Mouse (Mus musculus) heart, embryonic 13.5 days (tissue): ENCODE measurements at regions not wholly inside any gene's neighbourhood (a gene's known extent, or its start where the extent isn't known, plus 50 kb on each side); places are given as distances from the start of the nearest gene placed in this dataset.

Source experiments
- ATAC-seq: fragments of 200-750 bp; cut with Nextera tagmentation; 2 replicates; pipeline ENCODE4 v1.8.0; 2017; ENCODE audit warnings: moderate TSS enrichment; ENCODE audit not compliant: insufficient number of reproducible peaks, low FRiP score, low TSS enrichment; ENCODE audit errors: extremely low read depth
- H3K27ac ChIP-seq: fragments of 300-500 bp; sonication (generic); replicated peaks from 2 replicates; pipeline ENCODE4 v1.5.1; 2015; ENCODE audit warnings: moderate library complexity, mild to moderate bottlenecking, inconsistent platforms
- H3K27me3 ChIP-seq: fragments of 300-500 bp; sonication (generic); replicated peaks from 2 replicates; pipeline ENCODE4 v1.6.1; 2015; ENCODE audit warnings: mild to moderate bottlenecking, inconsistent platforms
- H3K36me3 ChIP-seq: fragments of 300-500 bp; sonication (generic); 2 replicates; pipeline ENCODE4 v1.6.1; 2015; ENCODE audit warnings: mild to moderate bottlenecking, inconsistent platforms
- H3K4me1 ChIP-seq: fragments of 300-500 bp; sonication (generic); 2 replicates; pipeline ENCODE4 v1.6.1; 2015; ENCODE audit warnings: inconsistent platforms
- H3K4me2 ChIP-seq: fragments of 300-500 bp; sonication (generic); 2 replicates; pipeline ENCODE4 v1.6.1; 2015; ENCODE audit warnings: inconsistent platforms, mild to moderate bottlenecking, moderate library complexity
- H3K4me3 ChIP-seq: fragments of 300-500 bp; sonication (generic); 2 replicates; pipeline ENCODE4 v1.5.1; 2015; ENCODE audit warnings: moderate library complexity, mild to moderate bottlenecking, inconsistent platforms
- H3K9ac ChIP-seq: fragments of 300-500 bp; sonication (generic); 2 replicates; pipeline ENCODE4 v1.6.1; 2015; ENCODE audit warnings: inconsistent platforms, mild to moderate bottlenecking, moderate library complexity
- H3K9me3 ChIP-seq: fragments of 300-500 bp; sonication (generic); 2 replicates; pipeline ENCODE4 v1.6.1; 2016; ENCODE audit warnings: inconsistent platforms
- WGBS: fragments of 180-500 bp; shearing (Covaris S2); methylation state at CpG from one replicate; pipeline ENCODE4 v1.1.7; 2015; ENCODE audit warnings: mixed read lengths; 5-methylcytosine and 5-hydroxymethylcytosine counted together

- ATAC-seq: no peak
- Histone ChIP-seq H3K27me3 (no peaks in the 10 kb centered on the region), H3K4me2 (no peak overlapping the region), H3K9ac (no peak overlapping the region), H3K36me3 (no peaks in the 10 kb centered on the region), H3K27ac (no peak overlapping the region), H3K9me3 (no peaks in the 10 kb centered on the region), H3K4me3 (no peak overlapping the region), H3K4me1 (peaks cover 4% of the 10 kb centered on the region)
These were observed 608.7 kb downstream of the Hs3st4 start for GRCm38 (mm10) chr7:124591369-124591768.

- Histone ChIP-seq H3K9ac (no peak overlapping the region), H3K27ac (no peak overlapping the region; the same call in 1 of the 2 replicates)
- ATAC-seq: no peak
These were observed 610.8 kb downstream of the Hs3st4 start for GRCm38 (mm10) chr7:124593462-124593861.

GRCm38 (mm10) chr7:124600767-124601166 lies 618.1 kb downstream of the Hs3st4 start:
- WGBS: 87% methylated on average over 6 of the region's 6 CpGs
- no peaks in the 10 kb centered on the region for H3K4me1 ChIP-seq
- no peak overlapping the region for H3K9ac ChIP-seq
- H3K9me3 ChIP-seq: no peaks in the 10 kb centered on the region
- no peaks in the 10 kb centered on the region for H3K36me3 ChIP-seq
- no peak for ATAC-seq
- no peak overlapping the region for H3K4me3 ChIP-seq
- H3K4me2 ChIP-seq: no peak overlapping the region
- no peaks in the 10 kb centered on the region for H3K27me3 ChIP-seq
- H3K27ac ChIP-seq: no peak overlapping the region

More at GRCm38 (mm10) chr7:124593462-124593861, 610.8 kb downstream of the Hs3st4 start:
- no peaks in the 10 kb centered on the region for H3K27me3 ChIP-seq
- H3K9me3 ChIP-seq: no peaks in the 10 kb centered on the region
- no peak overlapping the region for H3K4me3 ChIP-seq
- no peak overlapping the region for H3K4me2 ChIP-seq
- H3K4me1 ChIP-seq: peaks cover 4% of the 10 kb centered on the region
- no peaks in the 10 kb centered on the region for H3K36me3 ChIP-seq

GRCm38 (mm10) chr7:124604581-124604980 lies 621.9 kb downstream of the Hs3st4 start:
- Histone ChIP-seq H3K36me3 (no peaks in the 10 kb centered on the region), H3K9ac (no peak overlapping the region), H3K4me2 (no peak overlapping the region), H3K27me3 (no peaks in the 10 kb centered on the region), H3K4me1 (no peaks in the 10 kb centered on the region), H3K9me3 (no peaks in the 10 kb centered on the region), H3K27ac (no peak overlapping the region), H3K4me3 (no peak overlapping the region)
- WGBS: 69% methylated on average over 2 of the region's 2 CpGs
- no peak for ATAC-seq

DNA sequence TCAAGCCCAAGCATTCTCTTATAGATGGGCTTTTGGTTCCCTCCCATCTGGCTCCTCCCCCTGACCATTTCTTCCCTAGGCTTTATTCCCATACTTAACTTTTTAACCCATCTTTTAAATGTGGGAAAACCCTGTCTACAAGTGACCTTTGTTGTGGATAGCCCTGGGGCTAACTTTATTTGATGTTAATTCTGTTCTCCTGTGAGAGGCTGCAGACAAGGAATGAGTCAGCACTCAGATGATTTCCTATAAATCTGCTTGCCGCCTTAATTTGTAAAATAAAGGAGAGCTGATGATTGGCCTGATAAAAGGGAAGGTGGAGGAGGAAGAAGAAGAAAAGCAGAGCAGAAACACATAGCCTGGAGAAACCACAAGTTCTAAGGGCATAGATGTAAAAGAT lies 623.3 kb downstream of the Hs3st4 start:
- Histone ChIP-seq H3K4me1 (no peaks in the 10 kb centered on the region), H3K27ac (no peak overlapping the region), H3K27me3 (no peaks in the 10 kb centered on the region), H3K9me3 (no peaks in the 10 kb centered on the region), H3K36me3 (no peaks in the 10 kb centered on the region), H3K4me3 (no peak overlapping the region), H3K9ac (no peak overlapping the region), H3K4me2 (no peak overlapping the region)
- WGBS: 65% methylated on average over 1 of the region's 1 CpGs
- no peak for ATAC-seq

DNA sequence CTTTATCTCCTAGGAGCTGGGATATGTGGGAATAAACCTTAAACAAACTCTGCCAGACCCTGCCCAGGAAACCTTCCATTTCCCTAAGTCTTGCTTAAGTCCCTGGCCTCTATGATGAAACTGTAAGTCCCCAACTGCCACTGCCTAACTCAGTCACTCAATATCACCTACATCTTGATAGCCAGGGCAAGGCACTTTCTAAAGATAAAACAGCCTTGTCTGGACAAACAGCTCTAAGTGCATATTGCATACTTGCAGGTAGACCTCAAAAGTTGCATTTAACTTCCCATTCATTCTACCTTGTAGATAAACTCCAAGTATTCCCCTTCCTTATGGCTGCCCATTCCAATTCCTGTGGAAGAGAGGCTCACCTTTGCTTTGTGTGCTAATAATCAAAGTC lies 624.4 kb downstream of the Hs3st4 start:
- no peaks in the 10 kb centered on the region for H3K36me3 ChIP-seq
- no peaks in the 10 kb centered on the region for H3K4me1 ChIP-seq
- no peak for ATAC-seq
- H3K27me3 ChIP-seq: no peaks in the 10 kb centered on the region
- H3K4me3 ChIP-seq: no peak overlapping the region
- no peak overlapping the region for H3K4me2 ChIP-seq
- H3K9me3 ChIP-seq: no peaks in the 10 kb centered on the region
- no peak overlapping the region for H3K9ac ChIP-seq
- no peak overlapping the region for H3K27ac ChIP-seq

GRCm38 (mm10) chr7:124610437-124610836 lies 627.8 kb downstream of the Hs3st4 start:
- Histone ChIP-seq H3K9me3 (no peaks in the 10 kb centered on the region), H3K9ac (no peak overlapping the region), H3K36me3 (no peaks in the 10 kb centered on the region), H3K4me2 (no peak overlapping the region), H3K4me1 (no peaks in the 10 kb centered on the region), H3K4me3 (no peak overlapping the region), H3K27me3 (no peaks in the 10 kb centered on the region), H3K27ac (no peak overlapping the region)
- no peak for ATAC-seq
- WGBS: 86% methylated on average over 3 of the region's 3 CpGs

GRCm38 (mm10) chr7:124647131-124647530 lies 664.5 kb downstream of the Hs3st4 start:
- Histone ChIP-seq H3K4me2 (no peak overlapping the region), H3K36me3 (no peaks in the 10 kb centered on the region), H3K9ac (no peak overlapping the region), H3K9me3 (no peaks in the 10 kb centered on the region), H3K4me1 (no peaks in the 10 kb centered on the region), H3K27me3 (0 out of 2 replicates have a peak, but pooled peaks cover 4% of the 10 kb centered on the region), H3K27ac (no peak overlapping the region), H3K4me3 (no peak overlapping the region)
- ATAC-seq: no peak
- 63% methylated on average over 6 of the region's 6 CpGs for WGBS

DNA sequence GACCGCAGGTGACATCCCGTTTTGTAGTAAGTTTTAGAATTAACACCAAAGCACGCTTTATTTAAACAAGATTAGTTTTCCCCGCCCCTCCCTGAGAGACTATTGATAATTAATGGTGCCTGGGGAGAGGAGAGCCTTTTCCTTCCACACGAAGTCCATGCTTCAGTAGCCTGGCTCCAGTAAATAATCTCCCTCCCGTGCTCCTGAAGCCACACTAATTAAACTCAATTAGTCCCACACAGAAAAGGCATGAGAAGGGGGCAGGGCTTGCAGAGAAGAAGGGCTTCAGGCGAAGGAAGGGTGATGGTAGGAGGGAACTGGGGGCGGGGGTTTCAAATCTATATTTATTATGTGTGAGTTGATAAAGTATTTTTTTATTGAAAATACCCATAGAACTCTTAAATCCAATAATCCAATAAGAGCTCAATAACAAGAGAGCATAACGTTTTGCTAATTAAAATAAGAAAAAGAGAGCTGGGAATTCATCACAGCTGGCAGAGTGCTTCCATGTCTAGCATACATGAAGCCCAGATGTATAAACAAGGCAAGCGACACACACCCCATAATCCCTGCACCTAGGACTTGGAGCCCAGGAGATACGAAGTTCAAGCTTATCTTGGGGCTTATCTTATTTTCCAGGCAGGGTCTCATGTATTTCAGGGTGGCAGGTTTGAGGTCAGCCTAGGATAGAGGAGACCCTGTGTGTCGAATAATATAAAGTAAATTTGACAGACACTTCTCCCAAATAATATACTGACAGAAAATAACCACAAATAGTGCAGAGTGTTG lies 684.7 kb downstream of the Hs3st4 start:
- WGBS: 36% methylated on average over 12 of the region's 12 CpGs
- Histone ChIP-seq H3K27ac (no peak overlapping the region), H3K4me2 (no peak overlapping the region), H3K4me3 (no peak overlapping the region), H3K9me3 (no peaks in the 10 kb centered on the region), H3K9ac (no peak overlapping the region), H3K36me3 (no peaks in the 10 kb centered on the region), H3K27me3 (0 out of 2 replicates have a peak, but pooled peaks cover 4% of the 10 kb centered on the region), H3K4me1 (peaks cover 29% of the 10 kb centered on the region)
- no peak for ATAC-seq

DNA sequence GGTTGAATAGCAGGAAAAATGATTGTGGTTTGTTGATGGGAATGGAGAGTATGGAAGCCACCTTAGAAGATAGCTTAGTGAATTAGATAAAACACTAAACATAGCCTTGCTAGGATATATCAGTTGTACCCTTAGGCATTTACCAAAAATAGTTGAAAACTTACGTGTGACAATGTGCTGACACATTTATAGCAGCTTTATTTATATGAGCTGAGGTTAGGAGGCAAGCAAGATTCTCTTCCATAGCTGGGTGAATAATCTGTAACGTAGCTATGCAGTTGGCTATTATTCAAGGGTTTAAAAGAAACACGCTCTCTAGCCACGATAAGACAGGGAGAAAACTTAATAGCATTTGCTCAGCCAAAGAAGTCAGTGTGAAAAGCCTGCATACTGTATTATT lies 685.4 kb downstream of the Hs3st4 start:
- Histone ChIP-seq H3K36me3 (no peaks in the 10 kb centered on the region), H3K27me3 (0 out of 2 replicates have a peak, but pooled peaks cover 4% of the 10 kb centered on the region), H3K27ac (no peak overlapping the region; the same call in 1 of the 2 replicates), H3K9me3 (no peaks in the 10 kb centered on the region), H3K9ac (no peak overlapping the region), H3K4me1 (peaks cover 29% of the 10 kb centered on the region), H3K4me3 (no peak overlapping the region), H3K4me2 (no peak overlapping the region)
- 36% methylated on average over 4 of the region's 4 CpGs for WGBS
- no peak for ATAC-seq

DNA sequence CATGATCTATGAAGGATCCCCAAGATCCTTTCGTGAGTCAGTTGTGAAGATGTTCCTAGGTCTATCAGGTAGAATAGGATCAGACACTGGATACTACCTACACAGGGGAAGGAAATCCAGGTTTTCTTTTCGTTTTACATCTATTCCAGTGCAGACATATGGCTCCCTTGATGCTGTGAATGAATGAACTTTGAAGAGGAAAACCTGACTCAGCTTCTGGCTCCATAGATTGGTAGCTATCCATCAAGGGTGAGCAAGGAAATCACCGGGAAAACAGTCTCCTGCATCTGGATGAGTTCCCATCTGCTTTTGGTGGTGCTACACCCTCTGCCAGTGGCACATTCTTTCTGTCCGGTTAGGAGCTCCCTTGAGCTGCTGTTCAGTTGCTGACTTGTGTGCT lies 687.8 kb downstream of the Hs3st4 start:
- no peaks in the 10 kb centered on the region for H3K36me3 ChIP-seq
- no peak for ATAC-seq
- WGBS: 51% methylated on average over 4 of the region's 4 CpGs
- H3K9me3 ChIP-seq: no peaks in the 10 kb centered on the region
- no peak overlapping the region for H3K4me2 ChIP-seq
- no peak overlapping the region for H3K4me3 ChIP-seq
- no peak overlapping the region for H3K9ac ChIP-seq
- H3K27ac ChIP-seq: no peak overlapping the region
- peaks cover 29% of the 10 kb centered on the region for H3K4me1 ChIP-seq
- H3K27me3 ChIP-seq: 0 out of 2 replicates have a peak, but pooled peaks cover 4% of the 10 kb centered on the region

GRCm38 (mm10) chr7:124671117-124671516 lies 688.4 kb downstream of the Hs3st4 start:
- Histone ChIP-seq H3K9ac (no peak overlapping the region), H3K4me2 (no peak overlapping the region), H3K9me3 (no peaks in the 10 kb centered on the region), H3K4me1 (peaks cover 29% of the 10 kb centered on the region), H3K4me3 (no peak overlapping the region), H3K27me3 (0 out of 2 replicates have a peak, but pooled peaks cover 4% of the 10 kb centered on the region), H3K36me3 (no peaks in the 10 kb centered on the region), H3K27ac (no peak overlapping the region)
- no peak; the same call in 1 of the 2 replicates for ATAC-seq
